Mouse (Mus musculus) MEL (cell line): ENCODE measurements around the gene Nuf2. TPM values are rescaled to one million over a fixed set of nuclear protein-coding genes. Genes with fewer than 3 reads are reported as not detected.
A peak's percentile ranks its signal among the peaks of the same experiment; 100 is the strongest.

ENCODE experiments used
- DNase-seq: peaks from one replicate; pipeline ENCODE4 v3.0.0; 2011; ENCODE audit warnings: low read depth, low spot score
- H3K27ac ChIP-seq: 2 replicates; pipeline ENCODE4 v1.5.1; 2012; ENCODE audit warnings: low read depth, mild to moderate bottlenecking, control low read depth, low read length, moderate library complexity; ENCODE audit not compliant: control insufficient read depth
- H3K27me3 ChIP-seq, 2 experiments: fragments of 150-350 bp in 1 of 2; sonication (generic) in 1 of 2; 2 replicates each; pipeline ENCODE4 v1.6.1; 2012; ENCODE audit warnings: low read length in 2 of 2, mild to moderate bottlenecking in 2 of 2, improper control_type of control experiment in 1 of 2, moderate library complexity in 1 of 2; ENCODE audit not compliant: insufficient read depth in 2 of 2, control insufficient read depth in 1 of 2
- H3K36me3 ChIP-seq, 2 experiments: 2 replicates each; pipeline ENCODE4 v1.6.1; 2012 to 2014; ENCODE audit warnings: low read length in 2 of 2, improper control_type of control experiment in 1 of 2, inconsistent platforms in 1 of 2, mild to moderate bottlenecking in 1 of 2; ENCODE audit not compliant: insufficient read depth in 2 of 2, control insufficient read depth in 1 of 2
- H3K4me1 ChIP-seq, 2 experiments: fragments of 150-350 bp in 1 of 2; sonication (generic) in 1 of 2; 2 replicates each; pipeline ENCODE4 v1.6.1; 2012; ENCODE audit warnings: low read length in 2 of 2, improper control_type of control experiment in 1 of 2, mild to moderate bottlenecking in 1 of 2; ENCODE audit not compliant: insufficient read depth in 2 of 2, control insufficient read depth in 1 of 2
- H3K4me3 ChIP-seq, 2 experiments: fragments of 150-350 bp in 1 of 2; sonication (generic) in 1 of 2; 2 replicates each; pipeline ENCODE4 v1.5.1; 2012; ENCODE audit warnings: low read depth in 2 of 2, low read length in 2 of 2, mild to moderate bottlenecking in 2 of 2, moderate library complexity in 2 of 2, control low read depth in 1 of 2, improper control_type of control experiment in 1 of 2; ENCODE audit not compliant: control insufficient read depth in 1 of 2, insufficient read depth in 1 of 2
- H3K79me2 ChIP-seq: 2 replicates; pipeline ENCODE4 v1.6.1; 2012; ENCODE audit warnings: mild to moderate bottlenecking, low read length, moderate library complexity; ENCODE audit not compliant: control insufficient read depth, poor library complexity, insufficient read depth
- H3K9ac ChIP-seq: 2 replicates; pipeline ENCODE4 v1.6.1; 2012; ENCODE audit warnings: low read depth, mild to moderate bottlenecking, control low read depth, low read length, moderate library complexity; ENCODE audit not compliant: control insufficient read depth, poor library complexity, severe bottlenecking
- H3K9me3 ChIP-seq: fragments of 150-350 bp; sonication (generic); replicated peaks from 2 replicates; pipeline ENCODE4 v1.6.1; 2012; ENCODE audit warnings: mild to moderate bottlenecking, low read length, improper control_type of control experiment, moderate library complexity; ENCODE audit not compliant: insufficient read depth
- BHLHE40 ChIP-seq: IDR thresholded peaks from 2 replicates; pipeline ENCODE4 v1.6.1; 2012; ENCODE audit warnings: low read depth, mild to moderate bottlenecking, inconsistent platforms, low read length, improper control_type of control experiment, borderline replicate concordance
- CHD1 ChIP-seq: IDR thresholded peaks from 2 replicates; pipeline ENCODE4 v1.6.1; 2012; ENCODE audit warnings: low read depth, mild to moderate bottlenecking, inconsistent platforms, low read length, improper control_type of control experiment
- CTCF ChIP-seq, 3 experiments: IDR thresholded peaks in 2 of 3; conservative IDR thresholded peaks in 1 of 3; 2 replicates each; pipeline ENCODE4 v1.5.1; 2011 to 2012; ENCODE audit warnings: low read length in 3 of 3, low read depth in 2 of 3, mild to moderate bottlenecking in 2 of 3, improper control_type of control experiment in 1 of 3, inconsistent platforms in 1 of 3, mixed read lengths in 1 of 3, moderate library complexity in 1 of 3; ENCODE audit not compliant: control insufficient read depth in 1 of 3, insufficient read depth in 1 of 3, poor library complexity in 1 of 3, severe bottlenecking in 1 of 3
- ELF1 ChIP-seq: IDR thresholded peaks from 2 replicates; pipeline ENCODE4 v1.6.1; 2014; ENCODE audit warnings: low read depth, mild to moderate bottlenecking, inconsistent platforms, low read length, improper control_type of control experiment, moderate library complexity
- GATA1 ChIP-seq: IDR thresholded peaks from 2 replicates; pipeline ENCODE4 v1.6.1; 2011; ENCODE audit warnings: low read depth, low read length, improper control_type of control experiment
- MAFK ChIP-seq: IDR thresholded peaks from 2 replicates; pipeline ENCODE4 v1.6.1; 2011; ENCODE audit warnings: low read depth, mild to moderate bottlenecking, low read length, improper control_type of control experiment, borderline replicate concordance
- MAX ChIP-seq: IDR thresholded peaks from 2 replicates; pipeline ENCODE4 v1.6.1; 2011; ENCODE audit warnings: low read length, improper control_type of control experiment
- MAZ ChIP-seq: IDR thresholded peaks from 2 replicates; pipeline ENCODE4 v1.6.1; 2012; ENCODE audit warnings: low read depth, mild to moderate bottlenecking, inconsistent platforms, low read length, improper control_type of control experiment
- MXI1 ChIP-seq: IDR thresholded peaks from 2 replicates; pipeline ENCODE4 v1.6.1; 2011; ENCODE audit warnings: mild to moderate bottlenecking, low read depth, low read length, improper control_type of control experiment
- MYB ChIP-seq: IDR thresholded peaks from 2 replicates; pipeline ENCODE4 v1.6.1; 2011; ENCODE audit warnings: mild to moderate bottlenecking, low read depth, low read length, improper control_type of control experiment
- NRF1 ChIP-seq: IDR thresholded peaks from 2 replicates; pipeline ENCODE4 v1.6.1; 2014; ENCODE audit warnings: low read depth, mild to moderate bottlenecking, inconsistent platforms, low read length, improper control_type of control experiment, moderate library complexity; ENCODE audit not compliant: poor library complexity, insufficient read depth, severe bottlenecking
- POLR2A ChIP-seq, 2 experiments: IDR thresholded peaks; 2 replicates each; pipeline ENCODE4 v1.6.1; 2011 to 2012; ENCODE audit warnings: low read length in 2 of 2, mild to moderate bottlenecking in 2 of 2, control low read depth in 1 of 2, improper control_type of control experiment in 1 of 2, low read depth in 1 of 2, moderate library complexity in 1 of 2; ENCODE audit not compliant: control insufficient read depth in 1 of 2, insufficient read depth in 1 of 2, poor library complexity in 1 of 2
- POLR2AphosphoS5 ChIP-seq: IDR thresholded peaks from 2 replicates; pipeline ENCODE4 v1.6.1; 2012; ENCODE audit warnings: low read depth, borderline replicate concordance, mild to moderate bottlenecking, inconsistent platforms, low read length, moderate library complexity, mixed read lengths
- RCOR1 ChIP-seq: IDR thresholded peaks from 2 replicates; pipeline ENCODE4 v1.6.1; 2012; ENCODE audit warnings: low read depth, mild to moderate bottlenecking, inconsistent platforms, low read length, improper control_type of control experiment
- SMC3 ChIP-seq: IDR thresholded peaks from 2 replicates; pipeline ENCODE4 v1.6.1; 2011; ENCODE audit warnings: low read depth, low read length, improper control_type of control experiment
- TBP ChIP-seq: IDR thresholded peaks from 2 replicates; pipeline ENCODE4 v1.8.0; 2011; ENCODE audit warnings: low read depth, low read length, improper control_type of control experiment
- TCF12 ChIP-seq: IDR thresholded peaks from 2 replicates; pipeline ENCODE4 v1.6.1; 2014; ENCODE audit warnings: low read depth, mild to moderate bottlenecking, inconsistent platforms, low read length, improper control_type of control experiment, moderate library complexity
- USF1 ChIP-seq: IDR thresholded peaks from 2 replicates; pipeline ENCODE4 v1.6.1; 2014; ENCODE audit warnings: low read depth, mild to moderate bottlenecking, inconsistent platforms, low read length, improper control_type of control experiment, moderate library complexity
- USF2 ChIP-seq, 2 experiments: IDR thresholded peaks; 2 replicates each; pipeline ENCODE4 v1.6.1; 2011 to 2012; ENCODE audit warnings: improper control_type of control experiment in 2 of 2, low read length in 2 of 2, borderline replicate concordance in 1 of 2, inconsistent platforms in 1 of 2, low read depth in 1 of 2, mild to moderate bottlenecking in 1 of 2; ENCODE audit not compliant: insufficient read depth in 1 of 2
- ZC3H11A ChIP-seq: IDR thresholded peaks from 2 replicates; pipeline ENCODE4 v1.6.1; 2012; ENCODE audit warnings: low read depth, mild to moderate bottlenecking, inconsistent platforms, low read length, improper control_type of control experiment
- ZMIZ1 ChIP-seq: IDR thresholded peaks from 2 replicates; pipeline ENCODE4 v1.6.1; 2012; ENCODE audit warnings: low read depth, mild to moderate bottlenecking, inconsistent platforms, low read length, improper control_type of control experiment, moderate library complexity
- ZNF384 ChIP-seq: IDR thresholded peaks from 2 replicates; pipeline ENCODE4 v1.6.1; 2012; ENCODE audit warnings: low read depth, mild to moderate bottlenecking, inconsistent platforms, low read length, improper control_type of control experiment
- polyA plus RNA-seq, 2 experiments: library from polyadenylated mRNA; stranded (reverse) in 1 of 2; unstranded in 1 of 2; fragments of >175 nt in 1 of 2; fragments of >200 nt in 1 of 2; gene quantifications; 2 replicates each; pipeline versions ENCODE4 v1.2.1 to v1.2.4; 2012; ENCODE audit warnings: low replicate concordance in 2 of 2, low read depth in 1 of 2; ENCODE audit not compliant: insufficient read length in 2 of 2, insufficient read depth in 1 of 2, missing spikeins in 1 of 2
- total RNA-seq: library from RNA; depleted of rRNA; stranded (reverse); fragments of 300-350 nt; gene quantifications from 2 replicates; pipeline ENCODE4 v1.2.3, GENCODE M21; 2012

Nuf2 gene
- total and polyA plus RNA-seq, 3 experiments = 34.7 to 99.2 (median 44.4) TPM

DNA sequence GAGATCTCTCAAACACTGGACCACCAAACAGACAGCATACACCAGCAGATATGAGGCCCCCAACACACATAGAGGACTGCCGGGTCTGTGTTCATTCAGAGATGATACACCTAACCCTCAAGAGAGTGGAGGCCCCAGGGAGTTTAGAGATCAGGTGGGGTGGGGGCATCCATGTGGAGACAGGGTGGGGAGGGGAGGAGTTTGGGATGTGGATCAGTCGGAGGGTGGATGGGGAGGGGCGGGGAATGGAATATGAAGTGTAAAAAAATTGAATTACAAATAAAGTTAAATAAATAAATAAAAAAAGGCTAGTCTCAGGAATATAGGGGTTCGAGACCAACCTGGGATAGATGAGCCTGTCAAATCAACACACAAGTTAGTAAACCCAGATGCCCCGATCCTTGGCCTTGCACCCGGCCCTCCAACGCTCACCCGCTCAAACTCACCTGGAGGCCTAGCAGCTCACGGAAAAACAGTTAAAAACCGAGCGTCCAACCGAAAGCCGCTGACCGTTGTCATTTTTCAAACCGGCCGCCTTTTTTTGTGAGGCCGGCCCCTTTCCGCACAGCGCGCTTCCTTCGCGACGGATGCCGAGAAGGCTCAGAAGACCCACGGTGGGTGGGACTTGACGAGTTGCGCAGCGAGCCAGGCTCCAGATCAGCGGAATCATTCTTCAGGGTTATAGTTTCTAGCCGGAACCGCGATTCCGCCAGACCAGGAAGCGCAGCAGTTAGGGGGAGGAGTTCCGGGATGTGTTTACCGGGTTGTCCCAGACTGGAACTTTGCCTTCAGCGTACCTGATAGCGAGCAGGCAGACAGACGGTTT, at the start of gene Nuf2 (continued):
- TF ChIP-seq CTCF (IDR thresholded peaks at IDR 0.05 in 2 of 3, conservative IDR thresholded peaks at IDR 0.05 in 1 of 3; ENCODE audit: control insufficient read depth in 1 of 3, insufficient read depth in 1 of 3, low read depth in 2 of 3, low read length in 3 of 3, poor library complexity in 1 of 3, severe bottlenecking in 1 of 3) = no peak
- TF ChIP-seq MAZ = peak; percentile 100
- TF ChIP-seq MAFK = no peak
- TF ChIP-seq MXI1 = no peak; the same call in 1 of the 2 replicates
- TF ChIP-seq MYB = peak; percentile 79

DNA sequence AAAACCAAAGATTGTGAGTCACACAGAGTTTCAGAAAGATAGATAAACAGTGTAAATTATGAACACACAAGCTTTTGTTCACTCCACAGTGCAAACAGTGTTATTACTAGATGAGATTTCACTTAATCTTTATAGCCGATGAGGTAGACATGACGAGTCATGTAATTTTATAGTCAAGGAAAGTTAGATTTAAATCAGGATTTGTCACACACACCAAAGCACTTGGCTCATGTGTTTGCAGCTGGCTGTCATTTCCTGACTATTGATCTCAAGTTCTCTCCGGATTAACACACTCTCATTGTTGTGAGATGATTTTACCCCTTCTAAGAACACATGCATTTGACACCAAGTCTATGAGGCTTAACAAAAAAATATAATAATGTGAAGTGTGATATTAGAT, 48.3 kb upstream of the Nuf2 start:
- Histone ChIP-seq H3K79me2 (no peaks in the 10 kb centered on the region), H3K4me1 (no peaks in the 10 kb centered on the region), H3K36me3 (no peaks in the 10 kb centered on the region), H3K4me3 (no peak overlapping the region), H3K27ac (no peak overlapping the region), H3K9ac (no peak overlapping the region), H3K27me3 (no peaks in the 10 kb centered on the region), H3K9me3 (no peaks in the 10 kb centered on the region)
- no peak for DNase-seq
- TF ChIP-seq USF2 (IDR thresholded peaks at IDR 0.05; ENCODE audit: borderline replicate concordance in 1 of 2, insufficient read depth in 1 of 2, low read depth in 1 of 2, low read length in 2 of 2) = no peak

- no peak overlapping the region for H3K9ac ChIP-seq
- H3K4me1 ChIP-seq = no peaks in the 10 kb centered on the region
- no peaks in the 10 kb centered on the region for H3K36me3 ChIP-seq
- no peaks in the 10 kb centered on the region for H3K27me3 ChIP-seq
- no peaks in the 10 kb centered on the region for H3K79me2 ChIP-seq
- H3K27ac ChIP-seq = no peak overlapping the region
- no peak for DNase-seq
- H3K9me3 ChIP-seq = no peaks in the 10 kb centered on the region
- TF ChIP-seq MAZ (no peak), MXI1 (no peak), ZC3H11A (no peak)
- no peak overlapping the region for H3K4me3 ChIP-seq
These were observed 42.9 kb upstream of the Nuf2 start for GRCm38 (mm10) chr1:169574136-169574535.

GRCm38 (mm10) chr1:169555621-169556020, 24.4 kb upstream of the Nuf2 start:
- Histone ChIP-seq H3K27ac (no peak overlapping the region), H3K4me3 (no peak overlapping the region), H3K36me3 (no peaks in the 10 kb centered on the region), H3K4me1 (no peaks in the 10 kb centered on the region), H3K9me3 (no peaks in the 10 kb centered on the region), H3K27me3 (no peaks in the 10 kb centered on the region; a peak in 1 of 4 replicates), H3K9ac (no peak overlapping the region), H3K79me2 (no peaks in the 10 kb centered on the region)
- DNase-seq = no peak
- TF ChIP-seq GATA1 (no peak), SMC3 (no peak), ZC3H11A (no peak), RCOR1 (no peak), TBP (no peak), CTCF (IDR thresholded peaks at IDR 0.05 in 2 of 3, conservative IDR thresholded peaks at IDR 0.05 in 1 of 3; ENCODE audit: control insufficient read depth in 1 of 3, insufficient read depth in 1 of 3, low read depth in 2 of 3, low read length in 3 of 3, poor library complexity in 1 of 3, severe bottlenecking in 1 of 3) (no peak), POLR2A (IDR thresholded peaks at IDR 0.05; ENCODE audit: control insufficient read depth in 1 of 2, insufficient read depth in 1 of 2, low read depth in 1 of 2, low read length in 2 of 2, poor library complexity in 1 of 2) (no peak), ZNF384 (no peak), MXI1 (no peak), CHD1 (no peak), ZMIZ1 (no peak), USF1 (no peak), BHLHE40 (no peak), POLR2AphosphoS5 (no peak), ELF1 (no peak), NRF1 (no peak), TCF12 (no peak), MAX (no peak)
